Mouse (Mus musculus) midbrain, embryonic 11.5 days (tissue): ENCODE measurements around the gene Aldh8a1. TPM values are rescaled to one million over a fixed set of nuclear protein-coding genes. Genes with fewer than 3 reads are reported as not detected.

Experiments
- ATAC-seq: fragments of 200-750 bp; cut with Nextera tagmentation; 2 replicates; pipeline ENCODE4 v1.8.0; 2017; ENCODE audit warnings: moderate TSS enrichment, moderate library complexity; ENCODE audit not compliant: low FRiP score
- DNase-seq: peaks from one replicate; pipeline ENCODE4 v3.0.0; 2015; ENCODE audit warnings: low spot score; ENCODE audit errors: missing footprints
- H3K27ac ChIP-seq: fragments of 300-500 bp; sonication (generic); 2 replicates; pipeline ENCODE4 v1.5.1; 2014; ENCODE audit warnings: low read depth, low read length
- H3K27me3 ChIP-seq: fragments of 300-500 bp; sonication (generic); 2 replicates; pipeline ENCODE4 v1.6.1; 2014; ENCODE audit warnings: mild to moderate bottlenecking, low read length, moderate library complexity, mixed read lengths; ENCODE audit not compliant: control insufficient read depth, insufficient read depth
- H3K36me3 ChIP-seq: fragments of 300-500 bp; sonication (generic); 2 replicates; pipeline ENCODE4 v1.6.1; 2014; ENCODE audit warnings: mild to moderate bottlenecking, low read length, moderate library complexity, mixed read lengths; ENCODE audit not compliant: control insufficient read depth, insufficient read depth
- H3K4me1 ChIP-seq: fragments of 300-500 bp; sonication (generic); 2 replicates; pipeline ENCODE4 v1.6.1; 2014; ENCODE audit warnings: low read length; ENCODE audit not compliant: control insufficient read depth, insufficient read depth
- H3K4me2 ChIP-seq: fragments of 300-500 bp; sonication (generic); 2 replicates; pipeline ENCODE4 v1.6.1; 2014; ENCODE audit warnings: mild to moderate bottlenecking, moderate library complexity
- H3K4me3 ChIP-seq: fragments of 300-500 bp; sonication (generic); 2 replicates; pipeline ENCODE4 v1.5.1; 2014; ENCODE audit warnings: low read depth, low read length
- H3K9ac ChIP-seq: fragments of 300-500 bp; sonication (generic); 2 replicates; pipeline ENCODE4 v1.6.1; 2014; ENCODE audit warnings: low read length
- H3K9me3 ChIP-seq: fragments of 300-500 bp; sonication (generic); 2 replicates; pipeline ENCODE4 v1.6.1; 2016; ENCODE audit warnings: low read length; ENCODE audit not compliant: control insufficient read depth
- WGBS: fragments of 180-500 bp; shearing (Covaris S2); extraction: QIAGEN DNeasy Blood & Tissue Kit; methylation state at CpG from one replicate; pipeline ENCODE4 v1.1.7; 2014; 5-methylcytosine and 5-hydroxymethylcytosine counted together
- polyA plus RNA-seq: library from polyadenylated mRNA; unstranded; fragments of >200 nt; fragmentation: Nextera tagmentation; extraction: Ambion mirVana; gene quantifications from 2 replicates; pipeline ENCODE4 v1.2.1, GENCODE M21; 2014

Aldh8a1 gene
- polyA plus RNA-seq, 1 experiment from 2014 or later: not detected

DNA sequence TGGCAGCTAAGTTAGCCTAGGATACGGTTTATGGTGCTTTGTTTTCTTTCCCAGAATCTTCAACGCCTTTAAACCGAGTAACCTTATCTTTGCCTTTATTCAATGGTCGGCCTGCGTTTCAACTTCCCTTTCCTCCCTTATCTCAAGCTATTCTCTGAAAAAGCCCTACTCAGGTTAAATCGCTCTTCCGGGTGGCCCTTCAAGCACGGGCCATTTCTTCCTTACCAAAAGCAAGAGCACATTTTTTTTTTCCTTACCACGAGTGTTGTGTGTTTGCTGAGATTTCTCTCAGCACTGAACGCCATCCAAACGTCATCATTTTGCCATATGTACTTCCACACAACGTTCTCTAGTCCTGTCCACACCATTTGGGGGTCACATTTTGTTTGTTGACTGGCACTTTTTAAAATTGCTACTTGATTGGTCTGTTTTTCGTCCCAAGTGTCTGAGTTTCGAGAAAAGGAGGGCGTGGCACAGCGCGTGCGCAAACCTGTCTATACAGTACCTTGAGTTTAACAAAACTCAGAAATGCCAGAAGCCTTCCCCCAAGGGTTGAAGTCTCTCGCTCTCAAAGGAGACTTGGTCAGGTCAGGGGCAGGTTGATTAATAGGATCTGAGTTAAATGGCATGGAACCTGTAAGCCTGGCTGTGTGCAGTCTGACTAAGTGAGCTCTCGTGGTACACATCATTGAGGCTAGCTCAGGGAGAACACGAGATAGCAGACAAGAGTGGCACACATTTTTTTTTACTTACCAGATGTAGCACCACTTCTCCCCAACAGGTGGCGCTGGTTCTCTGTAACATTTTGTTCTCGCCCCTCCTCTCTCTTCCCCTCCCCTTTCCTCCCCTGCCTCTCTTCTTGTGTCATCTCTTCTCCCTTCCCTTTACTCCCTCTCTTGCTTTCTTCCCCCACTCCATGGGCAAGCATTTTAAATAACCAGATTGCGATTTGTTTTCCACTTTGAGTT, 43.6 kb downstream of the Aldh8a1 start:
- DNase-seq (peak; percentile 91), ATAC-seq (no peak)
- Histone ChIP-seq H3K4me1 (no peaks in the 10 kb centered on the region), H3K4me3 (no peak overlapping the region), H3K27me3 (no peaks in the 10 kb centered on the region), H3K36me3 (no peaks in the 10 kb centered on the region), H3K4me2 (no peak overlapping the region), H3K9ac (no peak overlapping the region), H3K27ac (no peak overlapping the region), H3K9me3 (no peaks in the 10 kb centered on the region)
- WGBS: 75% methylated on average over 24 of the region's 24 CpGs

DNA sequence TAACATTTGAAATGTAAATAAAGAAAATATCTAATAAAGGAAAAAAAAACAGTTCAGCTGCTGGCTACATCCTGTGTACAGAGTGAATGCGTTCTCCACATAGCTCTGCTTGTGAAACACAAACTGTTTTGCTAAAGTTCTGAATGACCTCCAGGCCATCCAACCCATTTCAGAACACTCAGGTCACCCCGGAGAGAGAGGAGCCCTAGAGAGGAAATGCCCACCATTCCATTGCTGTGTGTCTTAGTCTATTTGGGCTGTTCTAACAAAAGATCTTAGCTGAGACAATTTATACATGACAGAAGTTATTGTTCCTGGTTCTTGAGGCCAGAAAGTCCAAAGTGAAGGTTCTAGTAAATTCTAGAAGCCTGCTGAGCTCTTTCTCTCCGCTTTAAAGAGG, 49.4 kb downstream of the Aldh8a1 start:
- ATAC-seq (no peak), DNase-seq (no peak)
- H3K27ac ChIP-seq: no peak overlapping the region
- no peak overlapping the region for H3K4me3 ChIP-seq
- no peaks in the 10 kb centered on the region for H3K9me3 ChIP-seq
- no peak overlapping the region for H3K4me2 ChIP-seq
- H3K9ac ChIP-seq: no peak overlapping the region
- no peaks in the 10 kb centered on the region for H3K4me1 ChIP-seq
- no peaks in the 10 kb centered on the region for H3K27me3 ChIP-seq
- no peaks in the 10 kb centered on the region for H3K36me3 ChIP-seq
- WGBS: 77% methylated on average over 3 of the region's 3 CpGs

DNA sequence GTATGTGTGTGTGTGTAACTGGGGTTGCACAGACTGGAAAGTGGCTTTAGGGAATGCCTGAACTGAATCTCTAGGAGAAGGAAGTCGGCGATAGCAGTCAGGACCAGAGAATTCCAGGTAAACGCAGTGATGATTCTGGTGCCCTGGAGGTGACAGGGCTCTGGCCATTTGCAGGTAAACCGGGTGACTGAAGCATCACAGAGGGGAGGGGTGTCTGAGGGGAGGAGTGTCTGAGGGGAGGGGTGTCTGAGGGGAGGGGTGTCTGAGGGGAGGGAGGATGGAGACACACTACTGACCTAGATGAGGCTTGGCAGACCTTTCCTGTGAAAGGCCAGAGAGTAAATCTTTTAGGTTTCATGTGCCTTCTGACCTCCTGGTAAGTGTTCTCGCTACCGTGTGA, 50.9 kb downstream of the Aldh8a1 start:
- ATAC-seq: no peak
- WGBS: 72% methylated on average over 6 of the region's 6 CpGs
- no peak overlapping the region for H3K9ac ChIP-seq

DNA sequence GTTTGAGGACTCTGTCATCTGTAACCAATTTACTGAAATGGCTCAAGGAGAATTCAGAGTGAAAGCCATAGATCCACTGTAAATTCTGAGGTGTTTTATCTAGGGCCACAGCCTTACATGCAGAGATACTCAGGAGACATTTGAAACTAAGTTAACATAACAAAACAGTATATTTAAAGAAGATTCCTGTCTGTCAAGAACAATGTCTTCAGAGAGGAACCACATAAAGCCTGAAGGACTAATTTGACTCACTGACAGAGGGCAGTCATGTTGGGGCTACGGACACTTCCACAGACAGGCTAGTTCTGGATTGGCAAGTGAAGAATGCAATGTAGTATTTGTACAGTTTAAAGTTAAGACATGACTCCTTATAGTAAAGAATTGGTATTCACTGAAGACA, 62.2 kb downstream of the Aldh8a1 start:
- H3K4me1 ChIP-seq: no peaks in the 10 kb centered on the region
- H3K9ac ChIP-seq: no peak overlapping the region
- no peak overlapping the region for H3K4me2 ChIP-seq
- 85% methylated on average over 1 of the region's 1 CpGs for WGBS
- H3K27ac ChIP-seq: no peak overlapping the region
- ATAC-seq (no peak), DNase-seq (no peak)
- no peaks in the 10 kb centered on the region for H3K9me3 ChIP-seq
- H3K27me3 ChIP-seq: no peaks in the 10 kb centered on the region
- no peaks in the 10 kb centered on the region for H3K36me3 ChIP-seq
- H3K4me3 ChIP-seq: no peak overlapping the region

More for the DNA sequence above, 50.9 kb downstream of the Aldh8a1 start:
- H3K9me3 ChIP-seq: no peaks in the 10 kb centered on the region
- H3K36me3 ChIP-seq: no peaks in the 10 kb centered on the region
- H3K4me3 ChIP-seq: no peak overlapping the region
- no peak overlapping the region for H3K27ac ChIP-seq
- H3K4me2 ChIP-seq: no peak overlapping the region
- H3K27me3 ChIP-seq: no peaks in the 10 kb centered on the region
- no peak for DNase-seq
- H3K4me1 ChIP-seq: no peaks in the 10 kb centered on the region

DNA sequence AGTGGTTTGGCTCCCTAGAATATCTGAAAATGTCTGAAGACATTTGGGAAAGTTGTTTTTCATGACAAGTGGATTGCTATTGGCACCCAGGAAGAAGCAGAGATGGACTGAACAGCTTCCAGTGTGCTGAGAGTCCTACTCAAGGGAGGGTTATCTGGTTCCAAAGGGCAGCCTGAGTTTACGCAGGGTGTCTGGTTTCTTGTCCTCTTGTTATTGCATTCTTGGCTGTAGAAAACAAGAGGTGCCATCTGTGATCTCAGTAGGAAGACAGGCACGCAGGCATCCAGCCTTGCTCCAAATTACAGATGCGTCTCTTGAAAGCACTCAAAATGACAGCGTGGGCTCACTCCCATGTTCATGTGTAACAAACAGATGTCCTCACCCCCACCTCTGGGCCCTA, 63.9 kb downstream of the Aldh8a1 start:
- H3K4me3 ChIP-seq: no peak overlapping the region
- H3K27ac ChIP-seq: no peak overlapping the region

DNA sequence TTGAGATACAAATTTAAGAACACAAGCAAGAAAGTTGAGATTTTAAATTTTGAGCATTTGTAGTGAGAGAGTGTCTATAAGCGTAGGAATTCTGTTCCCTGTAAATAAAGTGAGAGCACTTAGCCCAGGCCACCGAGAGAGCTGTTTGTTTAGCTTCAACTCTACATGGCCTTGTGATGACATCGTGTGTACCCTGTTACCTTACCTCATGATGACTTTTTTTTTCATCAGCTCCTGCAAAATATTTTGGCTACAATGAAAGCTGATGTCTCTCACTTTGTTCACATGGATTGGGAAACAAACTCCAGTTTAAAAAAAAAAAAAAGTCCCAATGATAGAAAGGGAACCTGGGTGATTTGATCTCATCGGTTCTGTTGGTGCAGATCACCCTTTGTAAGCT, 64.6 kb downstream of the Aldh8a1 start:
- H3K36me3 ChIP-seq: no peaks in the 10 kb centered on the region
- H3K4me1 ChIP-seq: no peaks in the 10 kb centered on the region
- H3K4me3 ChIP-seq: no peak overlapping the region
- no peaks in the 10 kb centered on the region for H3K27me3 ChIP-seq
- no peak for DNase-seq
- WGBS: 76% methylated on average over 4 of the region's 4 CpGs
- H3K9ac ChIP-seq: no peak overlapping the region
- H3K9me3 ChIP-seq: no peaks in the 10 kb centered on the region
- no peak overlapping the region for H3K4me2 ChIP-seq
- H3K27ac ChIP-seq: no peak overlapping the region
- no peak for ATAC-seq

More for the DNA sequence above, 63.9 kb downstream of the Aldh8a1 start:
- DNase-seq (no peak), ATAC-seq (no peak)
- 75% methylated on average over 4 of the region's 4 CpGs for WGBS
- no peak overlapping the region for H3K4me2 ChIP-seq
- no peaks in the 10 kb centered on the region for H3K4me1 ChIP-seq
- no peaks in the 10 kb centered on the region for H3K36me3 ChIP-seq
- no peaks in the 10 kb centered on the region for H3K27me3 ChIP-seq
- H3K9ac ChIP-seq: no peak overlapping the region
- no peaks in the 10 kb centered on the region for H3K9me3 ChIP-seq

DNA sequence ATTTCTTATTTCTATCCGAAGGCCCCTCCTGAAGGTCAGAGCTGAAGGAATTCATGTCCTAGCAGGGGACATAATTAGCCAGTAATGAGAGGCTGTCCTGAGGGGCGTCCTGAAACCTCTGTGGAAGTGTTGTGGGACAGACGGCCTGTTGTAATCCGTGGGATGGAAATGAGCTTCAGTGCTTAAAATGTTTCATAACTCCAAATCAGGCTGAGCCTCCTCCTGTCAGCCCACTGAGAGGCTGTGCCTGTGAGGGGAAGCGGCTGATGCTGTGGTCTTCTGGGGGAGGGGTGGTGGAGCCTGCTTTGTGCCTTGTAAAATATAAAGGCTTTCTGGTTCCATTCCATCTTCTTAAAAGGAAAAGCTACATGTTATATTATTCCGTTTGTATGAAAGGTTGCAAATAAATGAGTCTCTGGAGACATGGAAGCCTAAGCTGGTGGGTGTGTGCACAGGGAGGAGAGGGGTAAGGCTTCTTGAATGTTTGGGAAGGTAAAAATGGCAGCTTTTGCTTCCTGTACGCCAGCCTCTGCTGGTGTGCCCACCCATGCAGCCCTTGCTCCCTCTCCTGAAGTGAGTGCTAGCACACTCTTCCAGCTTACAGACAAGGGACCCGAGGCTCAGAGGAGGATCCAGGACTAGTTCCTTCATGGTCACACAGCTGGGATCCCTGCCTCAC, 66.7 kb downstream of the Aldh8a1 start:
- Histone ChIP-seq H3K4me1 (no peaks in the 10 kb centered on the region), H3K4me2 (no peak overlapping the region), H3K36me3 (no peaks in the 10 kb centered on the region), H3K27ac (no peak overlapping the region), H3K9me3 (no peaks in the 10 kb centered on the region), H3K9ac (no peak overlapping the region), H3K27me3 (no peaks in the 10 kb centered on the region), H3K4me3 (no peak overlapping the region)
- 62% methylated on average over 8 of the region's 8 CpGs for WGBS
- ATAC-seq (no peak), DNase-seq (no peak)

DNA sequence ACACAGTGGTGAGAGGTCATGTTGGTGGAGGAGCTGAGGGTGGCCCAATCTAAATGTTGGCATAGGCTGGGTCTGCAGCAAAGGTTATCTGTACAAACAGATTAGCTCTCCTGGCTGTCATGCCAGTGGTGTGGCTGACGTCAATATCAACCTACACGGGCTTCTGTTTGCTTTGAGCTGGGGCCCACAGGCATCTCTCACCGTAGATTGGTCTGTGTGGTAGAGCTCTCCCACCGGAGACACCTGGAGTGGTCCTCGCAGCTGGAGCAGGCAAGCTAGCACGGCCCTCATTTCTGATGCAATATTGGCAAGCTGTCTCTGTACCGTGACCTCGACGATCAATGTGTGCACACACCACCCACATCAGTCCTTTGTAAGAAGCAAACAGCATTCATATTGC, 67.3 kb downstream of the Aldh8a1 start:
- ATAC-seq (0 out of 2 replicates have a peak, but pooled peaks have one; percentile 38), DNase-seq (no peak)
- H3K4me3 ChIP-seq: no peak overlapping the region
- no peaks in the 10 kb centered on the region for H3K36me3 ChIP-seq
- H3K9ac ChIP-seq: no peak overlapping the region
- H3K9me3 ChIP-seq: no peaks in the 10 kb centered on the region
- H3K4me1 ChIP-seq: no peaks in the 10 kb centered on the region
- no peaks in the 10 kb centered on the region for H3K27me3 ChIP-seq
- WGBS: 85% methylated on average over 9 of the region's 9 CpGs
- H3K27ac ChIP-seq: no peak overlapping the region
- no peak overlapping the region for H3K4me2 ChIP-seq
